Mouse (Mus musculus): ENCODE measurements around the gene H2-T3. TPM values are rescaled to one million over a fixed set of nuclear protein-coding genes. Genes with fewer than 3 reads are reported as not detected.
"Not testable (repeated sequence)": the region's sequence is repeated elsewhere in the genome, so short reads cannot be mapped to it uniquely, and the experiment has no call there.

The H2-T3 gene
- total RNA-seq, 1 experiment from 2014 or later: not detected

DNA sequence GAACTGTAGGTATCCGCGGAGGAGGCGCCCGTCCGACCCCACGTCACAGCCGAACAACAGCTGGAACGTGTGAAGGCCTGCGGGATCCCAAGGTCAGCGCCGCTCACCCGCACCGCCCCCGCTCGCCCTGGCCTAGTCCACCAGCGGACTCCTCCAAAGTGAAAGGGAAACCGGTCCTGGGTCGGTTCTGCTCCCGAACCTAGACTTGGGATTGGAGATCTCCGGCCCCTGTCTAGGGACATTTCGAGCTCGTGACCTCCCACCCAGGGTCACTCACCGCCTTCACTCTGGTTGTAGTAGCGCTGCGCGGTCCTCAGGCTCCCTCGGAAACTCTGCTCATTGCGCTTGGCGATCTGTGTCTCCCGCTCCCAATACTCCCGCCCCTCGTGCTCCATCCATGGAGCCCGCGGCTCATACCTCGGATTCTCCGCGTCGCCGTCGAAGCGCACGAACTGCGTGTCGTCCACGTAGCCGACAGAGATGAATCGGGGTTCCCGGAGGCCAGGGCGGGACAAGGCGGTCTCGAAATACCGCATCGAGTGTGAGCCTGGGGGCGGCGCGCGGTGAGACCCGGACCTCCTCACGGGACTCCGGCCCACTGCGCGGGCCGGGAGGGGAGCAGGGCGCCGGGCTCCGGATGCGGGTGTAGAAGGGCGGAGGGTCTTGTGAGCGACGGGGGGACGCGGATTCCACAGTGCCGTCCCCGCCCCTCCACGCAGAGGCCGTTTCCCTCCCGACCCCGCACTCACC lies 44.8 kb downstream of the H2-T3 start:
- ATAC-seq (ENCODE audit: extremely low read depth, insufficient number of reproducible peaks, low FRiP score, poor library complexity, severe bottlenecking): 0 out of 2 replicates have a peak, but pooled peaks have one; percentile 13

DNA sequence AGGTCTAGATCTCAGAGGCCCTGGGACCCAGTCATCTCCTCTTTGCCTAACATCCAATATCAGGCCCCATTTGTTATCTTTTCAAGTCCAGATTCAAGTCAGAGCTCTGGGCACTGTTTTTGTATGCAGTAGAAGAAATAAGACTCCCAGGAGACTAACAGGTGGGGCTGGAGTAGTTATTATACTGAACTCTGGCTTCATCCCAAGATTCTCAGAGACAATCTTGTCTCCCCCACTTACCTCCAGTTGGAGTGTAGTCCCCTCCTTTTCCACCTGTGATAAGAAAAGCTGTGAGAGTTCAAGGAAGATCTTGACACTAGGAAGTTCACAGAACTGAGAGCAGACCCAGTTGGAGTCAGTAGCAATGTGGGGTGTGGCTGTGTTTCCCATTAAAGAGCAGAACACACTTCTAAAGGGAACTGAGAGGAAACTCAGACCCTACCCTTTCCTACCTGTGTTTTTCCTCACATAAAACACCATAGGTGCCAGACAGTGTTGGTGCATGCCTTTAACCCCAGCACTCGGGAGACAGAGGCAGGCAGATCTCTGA lies 53.7 kb downstream of the H2-T3 start:
- not testable (repeated sequence) for ATAC-seq (ENCODE audit: extremely low read depth, insufficient number of reproducible peaks, low FRiP score, poor library complexity, severe bottlenecking)

Other genes with a start within 250 kb of the H2-T3 start
- gene Abcf1, start 220.5 kb downstream of the H2-T3 start, total RNA-seq (2017): 162 and 172 TPM in 2 replicates
- 39.3 and 41.5 TPM in 2 replicates for gene Gnl1, start 210.4 kb downstream of the H2-T3 start, total RNA-seq (2017)
- gene Prr3, start 210.1 kb downstream of the H2-T3 start, total RNA-seq (2017): 21.6 and 33.6 TPM in 2 replicates
- 255 and 292 TPM in 2 replicates for gene H2-T24, start 169.7 kb downstream of the H2-T3 start, total RNA-seq (2017)
- 431 and 448 TPM in 2 replicates for gene H2-T23, start 157.4 kb downstream of the H2-T3 start, total RNA-seq (2017)
- gene H2-T22, start 147.5 kb downstream of the H2-T3 start, total RNA-seq (2017): 101 and 107 TPM in 2 replicates
- not detected in 2 replicates for gene Gm6034, start 147.3 kb downstream of the H2-T3 start, total RNA-seq (2017)
- not detected in 2 replicates for gene Gm11127, start 131.9 kb downstream of the H2-T3 start, total RNA-seq (2017)
- 1.2 and 1.4 TPM in 2 replicates for gene Gm19684, start 68.6 kb downstream of the H2-T3 start, total RNA-seq (2017)
- gene Gm7030, start 60.9 kb downstream of the H2-T3 start, total RNA-seq (2017): not detected in 2 replicates
- gene Gm8909, start 21.8 kb downstream of the H2-T3 start, total RNA-seq (2017): not detected in 2 replicates
- 26.3 and 30.1 TPM in 2 replicates for gene Rpp21, start 67.8 kb upstream of the H2-T3 start, total RNA-seq (2017)
- gene Trim39, start 82.0 kb upstream of the H2-T3 start, total RNA-seq (2017): 75.5 and 76.1 TPM in 2 replicates
- not detected in 2 replicates for gene H2-M10.2, start 96.2 kb upstream of the H2-T3 start, total RNA-seq (2017)
- not detected in 2 replicates for gene H2-M10.1, start 135.9 kb upstream of the H2-T3 start, total RNA-seq (2017)
- not detected in 2 replicates for gene H2-M10.3, start 178.1 kb upstream of the H2-T3 start, total RNA-seq (2017)